Mouse (Mus musculus) liver, postnatal 0 days (tissue): ENCODE results near the gene Vmn1r209.

Experiments
- CTCF ChIP-seq: sonication (generic); IDR thresholded peaks from 2 replicates; pipeline ENCODE4 v1.5.1; 2016; ENCODE audit warnings: antibody characterized with exemption, low read depth
- EP300 ChIP-seq: IDR thresholded peaks from 2 replicates; pipeline ENCODE4 v1.6.1; 2016; ENCODE audit warnings: antibody characterized with exemption, low read depth, mild to moderate bottlenecking

GRCm38 (mm10) chr13:22831248-22831647, 21.8 kb upstream of the Vmn1r209 start, which contains the start of gene Vmn1r210:
- TF ChIP-seq CTCF: no peak
- TF ChIP-seq EP300: no peak
